Mouse (Mus musculus) liver, postnatal 0 days (tissue): Measurements from ENCODE around the gene Sorcs2.

Source experiments
- CTCF ChIP-seq: sonication (generic); IDR thresholded peaks from 2 replicates; pipeline ENCODE4 v1.5.1; 2016; ENCODE audit warnings: antibody characterized with exemption, low read depth
- EP300 ChIP-seq: IDR thresholded peaks from 2 replicates; pipeline ENCODE4 v1.6.1; 2016; ENCODE audit warnings: antibody characterized with exemption, low read depth, mild to moderate bottlenecking

DNA sequence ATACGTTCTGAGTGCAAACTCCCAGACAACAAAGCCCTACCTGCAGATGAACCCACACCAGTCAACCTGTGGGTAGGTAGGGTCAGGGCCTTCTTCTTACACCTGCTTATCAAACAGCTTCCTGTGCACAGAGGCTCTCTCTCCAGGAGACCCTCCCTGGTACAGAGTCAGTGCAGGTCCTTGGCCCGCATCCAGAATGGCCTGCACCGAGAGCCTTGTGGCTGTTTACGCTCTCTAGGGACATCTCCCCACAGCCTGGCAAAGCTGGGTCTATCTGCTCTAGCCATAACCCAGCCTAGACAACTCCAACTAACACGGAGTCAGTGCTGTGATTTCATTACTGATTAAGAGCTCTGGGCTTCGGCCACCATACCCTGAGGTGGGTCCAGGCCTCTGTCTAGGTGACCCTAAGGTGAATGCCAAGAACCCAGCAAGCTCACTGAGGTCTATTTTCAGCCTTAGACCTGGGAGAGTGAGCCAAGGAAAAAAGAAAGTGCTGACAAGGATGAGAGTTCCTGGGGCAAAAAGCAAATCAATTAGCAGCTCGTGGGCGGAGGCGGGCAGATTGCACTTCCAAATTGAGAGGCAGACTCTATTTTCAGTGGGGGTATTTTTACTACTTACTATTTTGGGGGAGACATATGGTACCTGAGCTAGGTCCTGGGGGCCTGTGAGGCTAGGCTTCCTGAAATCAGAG, 313.9 kb downstream of the Sorcs2 start:
- TF ChIP-seq CTCF = no peak
- no peak for TF ChIP-seq EP300
